Mouse (Mus musculus): ENCODE measurements around the gene Hepacam2.

DNA sequence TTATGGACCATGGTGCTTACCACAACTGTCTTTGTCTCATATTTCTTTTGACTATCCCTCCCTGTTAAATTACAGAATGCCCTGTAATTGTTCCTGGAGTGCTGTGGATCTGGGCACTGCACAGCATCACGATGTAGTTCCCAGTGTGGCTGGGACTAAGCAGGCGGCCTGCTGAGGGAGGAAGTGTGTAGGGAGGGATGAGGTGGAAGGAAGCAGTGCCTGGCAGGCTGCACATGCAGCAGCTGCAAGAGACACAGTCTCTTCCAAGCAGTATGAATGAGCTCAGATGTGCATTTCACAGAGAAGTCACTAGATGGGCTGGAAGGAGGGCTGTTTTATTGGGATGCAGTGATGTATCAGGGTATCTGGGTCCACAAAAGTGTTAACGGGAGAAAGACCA is 14.5 kb upstream of the Hepacam2 start:
- TF ChIP-seq MAX (IDR thresholded peaks at IDR 0.05; ENCODE audit: low read depth): no peak
- TF ChIP-seq CEBPB (IDR thresholded peaks at IDR 0.05; ENCODE audit: insufficient read depth, poor library complexity, severe bottlenecking): no peak
- TF ChIP-seq REST (IDR thresholded peaks at IDR 0.05; ENCODE audit: insufficient read depth, insufficient read length): no peak
- no peak for TF ChIP-seq POLR2A (IDR thresholded peaks at IDR 0.05; ENCODE audit: insufficient read length, low read depth)
- TF ChIP-seq POLR2AphosphoS2 (IDR thresholded peaks at IDR 0.05; ENCODE audit: insufficient read length, low read depth): no peak
- TF ChIP-seq USF1 (IDR thresholded peaks at IDR 0.05; ENCODE audit: low read depth): no peak
- no peak for TF ChIP-seq E2F4 (IDR thresholded peaks at IDR 0.05; ENCODE audit: insufficient read depth)
- no peak for TF ChIP-seq TCF12 (IDR thresholded peaks at IDR 0.05; ENCODE audit: insufficient read depth, poor library complexity, severe bottlenecking)
- no peak for TF ChIP-seq MYOG (IDR thresholded peaks at IDR 0.05; ENCODE audit: control insufficient read depth in 1 of 3, insufficient read depth in 1 of 3, insufficient read length in 2 of 3, low read depth in 2 of 3)
- no peak for TF ChIP-seq MYOD1 (IDR thresholded peaks at IDR 0.05; ENCODE audit: control insufficient read depth in 1 of 3, insufficient read length in 2 of 3, low read depth in 2 of 3)

All from myocyte (in vitro differentiated cells).